Mouse (Mus musculus): ENCODE measurements around the gene Als2cr12. TPM values are rescaled to one million over a fixed set of nuclear protein-coding genes. Genes with fewer than 3 reads are reported as not detected.
A peak's percentile ranks its signal among the peaks of the same experiment; 100 is the strongest.
"Not testable (repeated sequence)": the region's sequence is repeated elsewhere in the genome, so short reads cannot be mapped to it uniquely, and the experiment has no call there.

Gene Als2cr12
- not detected for total RNA-seq (2021)
- long read RNA-seq, experiment 1, partial matches to known transcripts, result 0 of 1 reads
- long read RNA-seq, experiment 1, other reads (novel, unspliced or antisense), result 1 of 1 reads
- long read RNA-seq, experiment 2, partial matches to known transcripts, result 0 of 1 reads
- long read RNA-seq, experiment 2, other reads (novel, unspliced or antisense), result 1 of 1 reads

- DNase-seq (ENCODE audit: low spot score in 2 of 2), result not testable (repeated sequence)
Measured at GRCm38 (mm10) chr1:58695810-58696209, at the start of gene Als2cr12. Gene Als2cr12, minus strand, starts transcription at chr1:58695989.

- no peak for DNase-seq (ENCODE audit: low spot score in 2 of 2)
Measured at GRCm38 (mm10) chr1:58744645-58745044, 48.9 kb upstream of the Als2cr12 start.

- DNase-seq (ENCODE audit: low spot score in 2 of 2), result no peak
Measured at GRCm38 (mm10) chr1:58743252-58743651, 47.5 kb upstream of the Als2cr12 start.

GRCm38 (mm10) chr1:58742571-58743021, 46.8 kb upstream of the Als2cr12 start:
- no peak for DNase-seq (ENCODE audit: low spot score in 2 of 2)

- peak; percentile 69 to 86 for DNase-seq (ENCODE audit: low spot score in 2 of 2)
Measured at GRCm38 (mm10) chr1:58739529-58739928, 43.7 kb upstream of the Als2cr12 start.

GRCm38 (mm10) chr1:58736968-58737367, 41.2 kb upstream of the Als2cr12 start:
- DNase-seq (ENCODE audit: low spot score in 2 of 2), result peak; percentile 68 to 83

- no peak for DNase-seq (ENCODE audit: low spot score in 2 of 2)
Measured at GRCm38 (mm10) chr1:58735962-58736361, 40.2 kb upstream of the Als2cr12 start.

GRCm38 (mm10) chr1:58734043-58734920, 38.5 kb upstream of the Als2cr12 start:
- DNase-seq (ENCODE audit: low spot score in 2 of 2), result no peak

- DNase-seq (ENCODE audit: low spot score in 2 of 2), result no peak
Measured at GRCm38 (mm10) chr1:58733636-58734035, 37.8 kb upstream of the Als2cr12 start.

- no peak for DNase-seq (ENCODE audit: low spot score in 2 of 2)
Measured at GRCm38 (mm10) chr1:58728590-58728868, 32.7 kb upstream of the Als2cr12 start.

GRCm38 (mm10) chr1:58727747-58728589, 32.2 kb upstream of the Als2cr12 start:
- no peak for DNase-seq (ENCODE audit: low spot score in 2 of 2)

GRCm38 (mm10) chr1:58727019-58727746, 31.4 kb upstream of the Als2cr12 start:
- DNase-seq (ENCODE audit: low spot score in 2 of 2), result no peak

- DNase-seq (ENCODE audit: low spot score in 2 of 2), result no peak
Measured at GRCm38 (mm10) chr1:58725767-58726166, 30.0 kb upstream of the Als2cr12 start.

- DNase-seq (ENCODE audit: low spot score in 2 of 2), result no peak
Measured at GRCm38 (mm10) chr1:58725095-58725494, 29.3 kb upstream of the Als2cr12 start.

- no peak for DNase-seq (ENCODE audit: low spot score in 2 of 2)
Measured at GRCm38 (mm10) chr1:58724533-58724932, 28.7 kb upstream of the Als2cr12 start.

- DNase-seq (ENCODE audit: low spot score in 2 of 2), result no peak
Measured at GRCm38 (mm10) chr1:58723809-58724405, 28.1 kb upstream of the Als2cr12 start.

- DNase-seq (ENCODE audit: low spot score in 2 of 2), result no peak
Measured at GRCm38 (mm10) chr1:58723062-58723808, 27.4 kb upstream of the Als2cr12 start.

- DNase-seq (ENCODE audit: low spot score in 2 of 2), result no peak
Measured at GRCm38 (mm10) chr1:58722115-58722938, 26.5 kb upstream of the Als2cr12 start.

- no peak for DNase-seq (ENCODE audit: low spot score in 2 of 2)
Measured at GRCm38 (mm10) chr1:58720988-58721387, 25.2 kb upstream of the Als2cr12 start.
